Mouse (Mus musculus): ENCODE results near the gene 1700034J05Rik.

GRCm38 (mm10) chr6:146959908-146960680, 5.9 kb upstream of the 1700034J05Rik start:
- TF ChIP-seq POLR2A (IDR thresholded peaks at IDR 0.05; ENCODE audit: extremely low read depth, insufficient read depth, low read length) (no peak), CTCF (IDR thresholded peaks at IDR 0.05; ENCODE audit: low read depth, low read length) (no peak)
